Mouse (Mus musculus) kidney, adult 11 months (tissue): ENCODE results near the gene Apba2.

ENCODE experiments used
- DNase-seq: peaks from one replicate; pipeline ENCODE4 v3.0.0; 2022

Gene Apba2

DNA sequence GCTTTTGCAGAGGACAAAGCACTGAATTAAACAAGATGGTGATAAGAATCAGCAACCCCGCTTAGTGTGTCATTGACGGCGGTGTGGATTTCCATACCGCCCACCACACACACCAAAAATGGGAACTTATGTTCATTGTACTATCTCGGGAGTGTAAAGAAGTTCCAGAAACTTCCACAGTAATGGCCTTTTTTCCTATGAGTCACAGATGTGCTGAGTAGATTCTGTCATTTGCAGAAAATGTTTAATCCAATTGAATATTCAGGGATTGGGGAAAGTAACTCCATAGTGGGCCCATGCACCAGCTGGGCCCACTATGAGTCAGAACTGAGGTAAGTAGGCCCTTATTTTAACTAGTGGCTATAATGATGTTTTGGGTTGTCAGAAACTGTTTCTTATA lies 161.0 kb downstream of the Apba2 start:
- DNase-seq = no peak

DNA sequence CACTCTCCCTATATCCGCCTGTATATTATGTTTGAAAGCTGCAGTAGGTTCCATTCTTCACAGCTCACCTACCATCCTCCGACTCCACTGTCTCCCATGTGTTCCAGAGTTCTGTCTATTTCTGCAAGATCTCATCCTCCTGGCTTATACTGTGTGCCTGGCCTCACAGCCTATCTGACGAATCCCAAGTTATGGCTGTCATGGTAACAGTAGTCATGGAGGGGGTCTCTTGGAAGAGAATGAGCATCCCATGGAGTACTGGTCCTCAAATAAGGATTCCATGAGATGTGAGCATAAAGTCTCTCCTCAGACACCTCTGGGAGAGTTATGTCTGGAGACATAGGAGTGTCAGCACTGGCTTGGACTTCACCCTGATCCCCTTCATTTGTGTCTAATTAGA lies 162.1 kb downstream of the Apba2 start:
- DNase-seq = no peak

DNA sequence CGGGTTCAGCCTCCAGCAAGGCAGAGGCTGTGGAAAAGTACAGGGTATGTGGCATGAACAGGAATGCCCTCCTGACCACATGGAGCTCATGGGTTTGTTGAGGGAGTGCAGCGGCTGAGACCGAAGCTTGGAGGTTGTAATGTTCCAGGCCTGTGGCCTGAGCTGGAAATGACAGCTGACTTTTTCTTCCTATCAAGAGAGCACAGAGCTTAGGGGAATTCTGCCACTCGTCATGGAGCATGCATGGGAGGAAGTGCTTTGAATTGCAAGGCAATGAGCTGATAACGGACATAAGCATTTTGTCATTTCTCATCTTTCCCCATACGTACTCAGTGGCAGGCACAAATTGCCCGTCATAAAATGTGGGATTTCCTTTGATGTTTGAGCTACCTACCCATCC lies 163.6 kb downstream of the Apba2 start:
- DNase-seq = no peak

DNA sequence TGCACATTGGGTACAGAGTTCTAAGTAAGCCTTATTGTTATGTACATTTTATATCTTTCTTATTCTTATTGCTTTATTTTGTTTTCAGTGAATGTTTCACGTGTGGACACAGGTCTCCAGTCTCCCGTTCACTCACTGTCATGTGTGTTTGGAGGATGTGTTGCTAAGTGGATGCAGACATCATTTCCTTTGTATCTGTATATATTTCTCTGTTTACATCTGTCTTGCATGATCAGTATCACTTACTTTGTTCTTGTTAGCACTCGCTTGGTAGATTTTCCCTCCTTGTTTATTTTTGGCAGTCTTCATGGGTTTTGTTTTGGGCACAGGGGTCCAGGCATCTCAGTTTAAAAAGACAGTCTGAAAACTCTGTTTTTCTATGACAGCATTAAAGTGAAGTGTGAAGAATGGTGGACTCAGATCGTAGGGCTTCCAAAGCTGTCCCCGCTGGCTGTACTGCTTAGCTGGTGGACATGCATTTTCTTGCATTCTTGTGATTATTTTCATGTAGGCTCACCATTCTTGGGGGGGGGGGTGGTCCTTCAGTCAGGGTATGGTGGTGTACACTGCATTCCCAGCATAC lies 164.3 kb downstream of the Apba2 start:
- no peak for DNase-seq

DNA sequence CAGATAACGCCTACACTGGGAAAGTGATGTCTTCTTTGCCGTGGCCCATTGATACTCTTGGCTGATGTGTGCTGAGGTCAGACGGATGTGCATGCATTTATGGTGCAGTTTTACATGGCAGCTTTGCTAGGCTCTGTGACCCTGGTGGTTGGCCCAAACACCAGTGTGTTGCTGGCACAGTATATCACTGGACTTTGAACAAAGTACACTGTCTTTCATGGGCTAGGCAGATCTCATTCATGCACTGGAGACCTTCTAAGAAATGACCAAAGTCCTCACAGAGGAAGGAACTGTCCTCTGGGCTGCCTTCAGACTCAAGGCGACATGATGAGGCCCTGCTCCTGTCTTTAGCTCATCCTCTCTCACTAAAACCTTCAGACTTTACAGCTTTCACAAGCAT lies 166.5 kb downstream of the Apba2 start:
- no peak for DNase-seq

DNA sequence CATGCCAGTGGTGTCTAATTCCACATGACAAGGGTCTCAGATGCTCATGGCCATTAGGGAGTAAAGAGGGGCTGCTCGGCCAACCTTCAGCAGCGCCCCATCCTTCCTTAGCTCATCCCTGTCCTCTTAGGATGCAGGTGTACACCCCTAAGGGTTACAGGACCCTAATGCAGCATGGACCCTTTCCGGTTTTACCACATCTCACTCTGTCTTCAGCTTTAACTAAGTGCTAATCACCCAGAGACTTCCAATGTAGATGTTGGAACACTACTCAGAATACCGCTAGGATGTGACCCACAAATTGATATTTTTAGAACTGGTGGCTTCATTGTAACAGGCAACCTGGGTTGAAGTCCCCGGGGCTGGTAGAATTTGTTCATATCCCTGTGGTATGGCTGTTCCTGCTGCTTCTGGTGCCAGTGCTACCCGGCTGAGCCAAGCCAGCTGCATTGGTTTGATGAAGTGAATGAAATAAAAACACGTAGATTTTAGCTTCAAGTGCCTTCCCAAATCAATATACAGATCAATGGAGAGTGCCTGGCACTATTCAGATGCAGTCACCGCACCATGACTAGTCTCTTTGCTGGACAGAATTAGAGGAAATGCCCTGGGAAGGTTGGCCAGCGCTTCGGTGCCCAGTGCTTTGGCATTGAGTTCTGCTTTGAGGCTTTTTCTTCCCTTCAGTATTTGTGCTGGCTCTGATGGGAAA lies 178.4 kb downstream of the Apba2 start:
- no peak for DNase-seq

DNA sequence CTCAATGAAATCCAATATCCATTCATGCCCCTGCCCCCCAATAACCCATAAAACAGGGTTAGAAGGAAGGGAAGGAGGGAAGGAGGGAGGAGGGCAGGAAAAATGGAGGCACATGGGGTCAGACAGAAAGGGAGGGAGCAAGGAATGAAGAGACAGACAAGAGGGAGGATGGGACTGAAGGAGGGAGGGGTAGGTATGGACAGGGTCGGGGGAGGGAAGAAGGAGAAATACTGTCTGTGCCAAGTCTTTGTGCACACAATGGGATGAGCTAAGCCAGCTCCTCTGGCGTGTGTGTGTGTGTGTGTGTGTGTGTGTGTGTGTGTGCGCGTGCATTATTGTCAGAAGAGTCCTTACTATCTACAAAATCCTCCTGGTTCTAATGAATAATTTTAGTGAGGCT lies 183.4 kb downstream of the Apba2 start:
- DNase-seq = no peak

DNA sequence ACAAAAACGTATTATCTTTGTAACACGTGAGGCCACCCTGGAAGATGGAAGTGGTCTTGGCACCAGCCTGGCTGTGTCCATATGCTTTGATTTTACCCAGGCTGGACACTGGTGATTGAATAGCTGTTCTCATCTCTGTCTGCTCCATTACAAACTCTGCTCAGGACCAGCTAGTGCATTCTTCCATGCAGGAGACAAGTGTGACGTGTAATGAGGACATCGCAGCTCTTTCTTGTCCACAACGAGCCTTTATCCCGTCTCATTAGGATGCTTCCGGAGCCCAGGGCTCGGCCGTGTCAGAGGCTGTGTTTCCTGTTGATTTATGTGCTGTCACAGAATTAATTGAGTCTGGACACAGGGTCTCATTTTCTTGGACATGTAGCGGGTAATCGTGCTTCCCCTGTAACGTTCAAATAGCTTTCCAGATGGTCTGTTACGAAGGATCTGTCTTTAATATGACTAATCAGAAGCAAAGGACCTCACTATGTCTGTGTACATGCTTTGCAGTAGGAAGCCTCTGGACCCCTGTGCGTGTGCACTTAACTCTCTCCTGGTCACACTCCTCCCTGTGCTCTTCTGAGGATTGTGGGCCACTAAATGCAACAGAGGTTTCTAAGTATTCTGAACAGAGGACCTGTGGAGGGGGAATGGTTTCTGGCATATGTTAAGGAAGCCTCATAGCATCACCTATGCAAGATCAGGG lies 186.8 kb downstream of the Apba2 start:
- DNase-seq = no peak

DNA sequence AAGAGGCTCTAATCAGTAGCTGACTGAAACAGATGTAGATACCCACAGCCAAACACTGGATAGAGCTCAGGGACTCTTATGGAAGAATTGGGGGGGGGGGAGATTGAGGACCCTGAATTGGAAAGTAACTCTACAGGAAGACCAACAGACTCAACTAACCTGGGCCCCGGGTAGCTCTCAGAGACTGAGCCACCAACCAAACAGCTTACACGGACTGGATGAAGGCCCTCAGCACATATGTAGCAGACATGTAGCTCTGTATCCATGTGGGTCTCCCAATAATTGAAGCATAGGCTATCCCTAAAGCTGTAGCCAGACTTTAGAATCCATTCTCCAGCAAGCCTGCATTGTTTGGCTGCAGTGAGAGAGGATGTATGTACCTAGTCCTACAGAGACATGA lies 190.3 kb downstream of the Apba2 start:
- DNase-seq = no peak

DNA sequence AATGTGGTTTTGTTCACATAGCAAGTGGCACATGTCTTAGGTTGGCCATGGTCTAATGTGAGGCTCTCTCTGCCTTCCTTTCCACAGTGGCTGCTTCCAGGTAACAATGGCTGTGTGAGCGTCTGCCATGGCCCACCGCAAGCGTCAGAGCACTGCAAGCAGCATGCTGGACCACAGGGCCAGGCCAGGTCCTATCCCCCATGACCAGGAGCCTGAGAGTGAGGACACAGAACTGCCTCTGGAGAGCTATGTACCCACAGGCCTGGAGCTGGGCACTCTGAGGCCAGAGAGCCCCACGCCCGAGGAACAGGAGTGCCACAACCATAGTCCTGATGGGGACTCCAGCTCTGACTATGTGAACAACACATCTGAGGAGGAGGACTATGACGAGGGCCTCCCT lies 193.4 kb downstream of the Apba2 start:
- no peak for DNase-seq

DNA sequence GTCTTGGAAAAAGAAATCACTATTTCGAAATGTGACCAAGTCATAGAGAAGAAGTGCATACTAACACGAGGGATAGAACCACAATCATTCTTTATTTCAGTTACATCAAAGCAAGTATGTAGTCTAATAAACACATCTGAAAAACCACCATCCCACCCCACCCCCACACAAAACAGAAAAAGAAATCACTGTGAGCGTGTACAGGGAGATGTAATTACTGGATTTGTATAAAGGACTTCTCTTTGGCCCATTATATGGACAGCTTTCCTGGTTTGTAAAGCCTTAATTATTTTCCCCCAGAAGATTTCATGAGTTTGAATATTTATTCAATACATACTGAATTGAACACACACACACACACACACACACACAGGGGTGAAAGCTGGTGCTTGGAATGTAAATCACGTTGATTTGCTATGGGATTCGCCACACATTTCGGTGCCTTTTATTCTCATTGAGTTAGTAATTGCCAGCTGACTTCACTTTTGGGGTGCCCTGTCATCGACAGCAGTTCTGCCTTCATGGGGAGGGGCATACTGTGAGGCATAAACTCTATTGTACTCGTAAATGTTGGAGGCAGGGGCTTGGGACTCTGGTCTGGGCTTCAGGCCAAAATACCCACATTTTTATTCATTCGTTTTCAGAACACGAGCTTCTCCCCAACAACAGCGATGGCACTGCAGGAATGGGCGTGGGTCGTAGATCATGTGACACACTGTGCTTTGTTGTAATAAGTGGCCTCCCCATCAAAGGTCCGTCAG lies 195.2 kb downstream of the Apba2 start:
- DNase-seq = no peak

DNA sequence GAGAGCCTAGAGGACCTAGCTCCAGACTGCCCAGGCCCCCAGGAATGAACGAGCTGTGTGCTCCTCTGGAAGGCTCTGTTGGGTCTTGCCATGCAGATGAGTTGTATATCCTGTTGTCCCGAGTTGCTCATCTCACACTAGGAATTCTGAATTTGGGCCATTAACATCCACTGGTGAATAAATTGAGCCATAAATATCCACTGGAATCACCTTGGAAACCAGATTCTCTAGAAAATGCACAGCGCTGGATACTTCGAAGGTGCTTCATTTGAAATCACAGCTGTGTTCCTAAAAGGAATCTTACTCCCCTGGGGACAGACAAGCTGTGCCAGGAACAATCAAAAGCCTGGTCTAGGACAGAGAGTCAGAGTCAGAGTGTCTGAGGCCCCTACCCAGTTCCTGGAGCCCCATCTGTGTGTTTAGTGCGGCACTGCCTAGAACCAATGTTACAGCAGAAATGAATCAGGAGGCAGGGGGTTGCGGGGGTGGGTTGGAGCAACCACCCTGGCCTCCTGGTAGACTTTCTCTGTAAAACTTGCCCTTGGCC lies 196.4 kb downstream of the Apba2 start:
- DNase-seq = no peak

DNA sequence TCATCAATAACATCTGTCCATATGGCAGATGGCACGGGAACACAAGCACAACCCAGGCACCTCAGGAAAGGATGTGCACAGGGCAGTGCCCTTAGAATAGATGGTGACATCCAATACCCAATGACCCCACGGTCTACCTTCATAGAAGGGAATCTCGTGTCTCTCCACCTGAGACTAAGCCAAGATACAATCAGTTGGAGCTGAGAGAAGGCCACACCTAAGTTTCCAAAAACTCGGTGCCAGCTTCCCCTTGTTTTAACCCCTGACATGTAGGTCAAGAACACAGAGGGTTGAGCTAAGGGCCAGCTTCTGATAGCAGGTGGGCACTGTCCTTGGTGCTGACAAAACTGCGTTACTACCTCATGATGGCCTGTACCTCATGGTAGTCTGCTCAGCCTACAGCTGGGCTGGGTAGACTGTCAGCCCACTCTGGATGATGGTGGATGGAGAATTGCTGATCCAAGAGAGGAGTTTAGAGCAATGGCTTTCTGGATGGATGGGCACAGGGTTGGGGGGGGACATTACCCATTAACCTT lies 202.6 kb downstream of the Apba2 start:
- no peak for DNase-seq

DNA sequence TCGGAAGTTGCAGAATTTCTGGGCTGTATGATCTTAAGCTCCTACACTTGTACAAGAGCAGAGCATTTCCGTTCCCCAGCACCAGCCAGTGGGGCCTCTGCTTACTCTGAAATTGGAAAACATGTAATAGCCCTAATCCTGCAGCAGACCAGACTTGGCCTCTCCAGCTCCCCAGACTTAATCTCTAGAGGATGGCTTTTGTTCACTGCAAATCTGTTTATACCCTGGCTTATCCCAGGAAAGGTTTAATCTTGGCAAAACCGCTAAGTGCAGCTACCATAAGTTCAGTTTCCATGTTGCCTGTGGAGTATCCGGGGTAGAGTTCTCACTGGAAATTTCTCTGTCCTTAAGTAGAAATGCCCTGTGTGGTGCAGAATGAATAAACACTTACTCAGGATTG lies 206.7 kb downstream of the Apba2 start:
- no peak for DNase-seq

DNA sequence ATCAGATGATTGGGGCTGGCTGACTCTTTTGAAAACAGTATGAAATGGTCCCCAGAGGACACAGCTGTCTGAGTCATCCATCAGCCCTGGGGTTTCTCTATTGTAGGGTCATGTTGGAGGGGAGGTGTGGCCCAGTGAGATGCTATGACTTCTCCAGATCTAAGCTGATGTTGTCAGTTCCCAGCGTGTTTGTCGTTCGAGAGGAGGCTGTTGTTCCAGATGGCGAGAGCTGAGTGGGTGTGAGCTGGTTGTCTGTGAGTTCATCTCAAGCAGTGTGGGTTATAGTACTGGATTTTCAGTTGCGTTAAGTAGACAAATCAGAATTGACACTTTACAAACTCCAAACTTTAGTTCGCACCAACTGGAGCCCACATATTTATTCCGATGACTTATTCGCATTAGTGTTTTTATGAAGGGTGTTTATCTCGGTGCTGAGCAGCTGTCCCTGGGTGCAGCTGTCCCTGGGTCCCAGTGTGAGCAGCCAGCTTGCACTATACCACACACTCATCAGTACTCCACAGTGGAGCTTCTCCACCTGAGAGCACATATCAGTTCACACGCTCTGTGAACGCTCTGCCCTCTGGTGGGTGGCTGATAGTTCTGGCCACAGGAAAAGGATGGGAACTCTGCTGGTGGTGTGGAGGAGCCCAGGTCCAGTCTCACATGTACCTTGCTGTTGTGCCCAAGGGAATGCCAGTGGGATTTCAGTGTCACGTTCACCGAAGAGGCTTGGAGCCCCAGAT lies 208.2 kb downstream of the Apba2 start:
- DNase-seq = no peak

DNA sequence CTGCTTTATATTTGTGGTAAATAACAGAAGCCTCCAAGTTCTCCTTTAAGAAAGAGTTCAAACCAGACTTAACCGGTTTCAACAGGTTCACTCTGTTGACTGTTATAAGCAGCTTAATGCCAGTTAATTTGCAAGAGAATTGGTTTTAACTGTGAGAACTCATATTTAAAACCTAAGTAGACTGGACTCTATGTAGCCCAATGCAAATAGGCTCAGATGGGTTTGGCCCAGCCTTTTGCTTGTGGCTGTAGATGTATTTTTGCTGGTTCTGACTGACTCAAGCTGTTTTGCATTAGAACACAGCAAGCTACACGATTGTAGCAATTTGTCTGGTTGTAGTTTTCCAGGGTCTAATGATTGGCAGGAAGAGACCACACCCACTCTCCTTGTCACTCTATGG lies 214.8 kb downstream of the Apba2 start:
- no peak for DNase-seq

DNA sequence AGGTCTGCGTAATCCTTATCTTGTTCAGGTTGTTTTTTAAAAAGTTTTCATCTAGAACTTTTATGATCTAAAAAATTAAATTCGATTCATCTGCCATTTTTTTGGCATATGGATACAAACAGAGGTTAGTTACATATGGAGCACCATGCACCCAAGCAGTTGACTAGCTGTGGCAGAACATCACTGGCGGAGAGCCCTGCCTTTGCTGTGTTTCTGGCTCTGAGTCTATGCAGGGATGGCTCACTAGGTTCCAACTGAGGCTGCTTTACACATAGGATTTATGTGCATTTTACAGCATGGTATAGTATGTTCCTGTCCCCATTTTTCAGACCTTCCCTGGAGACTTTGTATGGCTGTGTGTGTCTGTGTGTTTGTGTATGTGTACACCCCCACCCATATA lies 221.8 kb downstream of the Apba2 start:
- DNase-seq = no peak

DNA sequence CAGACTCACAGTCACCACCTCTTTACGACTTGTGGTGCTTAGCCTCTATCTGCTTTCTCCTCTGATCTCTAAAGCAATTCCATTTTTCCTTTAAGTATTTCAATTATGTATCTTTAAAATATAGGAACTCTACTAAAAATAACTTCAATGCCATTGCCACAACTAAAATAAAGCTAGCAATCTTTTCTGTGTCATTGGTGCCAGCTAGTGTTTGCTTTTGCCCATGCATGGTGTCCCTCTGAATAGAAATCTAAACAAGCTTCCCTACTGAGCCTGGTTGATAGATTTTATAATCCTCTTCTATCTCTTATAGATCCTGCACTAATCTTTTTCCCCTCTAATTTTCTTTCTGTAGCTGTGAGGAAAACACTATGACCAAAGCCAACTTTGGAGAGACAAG lies 222.9 kb downstream of the Apba2 start:
- no peak for DNase-seq

DNA sequence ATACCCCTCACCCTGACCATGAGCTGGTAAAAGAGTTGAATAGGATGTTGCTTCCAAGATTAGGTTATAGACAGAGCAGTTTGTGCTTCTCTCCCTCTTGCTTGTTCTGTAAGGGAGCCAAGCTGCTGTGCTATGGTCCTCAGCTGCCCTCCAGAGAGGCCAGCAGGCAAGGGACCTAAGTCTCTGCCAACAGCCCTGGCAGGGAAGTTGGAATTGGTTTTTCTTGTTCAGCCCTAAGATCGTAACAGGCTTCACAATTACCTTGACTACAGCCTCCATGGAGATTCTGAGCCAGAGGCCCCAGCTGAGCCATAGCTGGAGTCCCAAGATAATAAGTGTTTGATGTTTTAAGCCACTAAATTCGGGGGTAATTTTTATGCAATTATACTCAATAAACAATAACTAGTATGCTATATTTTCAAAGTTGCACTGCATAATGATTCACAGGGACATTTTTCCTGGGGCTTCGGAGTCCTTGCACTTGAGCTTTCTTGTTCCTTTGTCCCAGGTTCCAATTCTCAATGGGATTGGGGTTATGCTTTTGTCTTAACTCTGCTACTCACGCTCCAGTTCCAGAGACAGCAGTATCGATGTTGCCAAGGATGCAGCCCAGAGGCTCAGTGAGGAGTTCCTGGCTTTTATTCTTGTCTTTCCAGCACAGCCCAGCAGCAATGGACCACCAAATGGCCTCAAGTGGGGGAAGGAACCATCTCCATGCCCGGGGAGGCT lies 224.6 kb downstream of the Apba2 start:
- DNase-seq = no peak

DNA sequence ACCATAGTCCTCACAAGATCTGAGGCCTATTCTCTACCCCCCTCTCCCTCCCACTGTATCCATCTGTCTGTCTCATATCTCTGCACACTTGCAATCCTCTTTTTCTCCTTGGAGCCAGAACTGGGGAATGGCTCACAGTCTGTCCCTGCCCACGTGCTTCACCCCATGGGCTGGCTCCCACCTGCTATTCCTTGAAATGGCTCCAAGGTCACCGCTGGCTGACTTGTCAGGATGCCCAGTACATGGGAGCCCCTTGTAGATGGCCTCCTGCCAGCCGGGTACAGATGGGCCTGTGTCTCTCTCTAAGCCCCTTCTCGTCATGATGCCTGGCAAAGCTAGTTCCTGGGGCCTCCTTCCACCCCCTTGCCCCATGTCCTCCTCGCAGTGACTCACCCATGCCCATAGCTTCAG lies 226.7 kb downstream of the Apba2 start:
- no peak for DNase-seq

DNA sequence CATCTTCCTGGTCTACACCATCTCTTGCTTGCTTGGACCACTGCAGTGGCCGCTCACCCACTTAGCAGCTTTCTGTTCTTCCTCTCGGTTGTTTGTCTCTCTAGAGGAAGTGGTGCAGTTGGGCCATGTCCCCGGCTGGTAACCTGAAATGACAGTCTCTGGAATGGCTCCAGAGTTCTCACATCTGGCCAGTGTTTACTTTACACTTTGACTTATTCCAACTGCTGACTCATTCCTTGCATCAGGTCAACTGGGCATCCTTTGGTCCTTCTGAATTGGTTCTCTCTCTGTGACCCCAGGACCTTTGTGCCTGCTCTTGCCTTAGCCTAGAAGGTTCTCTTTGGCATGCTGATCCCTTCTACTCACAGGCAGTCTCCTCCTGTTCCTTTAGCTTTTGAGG lies 227.3 kb downstream of the Apba2 start:
- no peak for DNase-seq

DNA sequence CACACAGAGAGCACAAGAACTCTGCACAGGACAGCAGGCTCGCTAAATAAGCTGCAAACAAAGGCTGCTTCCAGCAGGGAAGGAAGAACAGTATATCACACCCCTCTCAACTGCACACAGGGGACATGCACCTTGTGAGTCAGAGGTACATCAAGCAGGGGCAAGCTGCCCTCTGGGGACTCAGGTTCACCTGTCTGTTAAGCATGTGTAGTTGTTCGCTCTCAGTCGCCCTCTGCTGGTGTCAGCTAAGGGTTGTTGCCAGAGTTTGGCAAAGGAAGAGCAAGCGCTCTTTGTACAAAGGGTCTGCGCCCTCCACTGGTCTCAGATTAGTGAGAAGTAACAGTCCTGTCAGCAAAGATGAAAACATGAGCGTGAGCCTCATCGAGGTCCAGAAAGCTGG lies 228.3 kb downstream of the Apba2 start:
- peak; percentile 38 for DNase-seq
